Mouse (Mus musculus): ENCODE data around the gene Usp29.

- TF ChIP-seq POLR2A (IDR thresholded peaks at IDR 0.05; ENCODE audit: extremely low read depth, insufficient read depth, low read length) (no peak), CTCF (IDR thresholded peaks at IDR 0.05; ENCODE audit: low read depth, low read length) (no peak)
These were observed 21.0 kb upstream of the Usp29 start for GRCm38 (mm10) chr7:6709396-6709795.
